Mouse (Mus musculus): ENCODE measurements around the gene Gm20388.

DNA sequence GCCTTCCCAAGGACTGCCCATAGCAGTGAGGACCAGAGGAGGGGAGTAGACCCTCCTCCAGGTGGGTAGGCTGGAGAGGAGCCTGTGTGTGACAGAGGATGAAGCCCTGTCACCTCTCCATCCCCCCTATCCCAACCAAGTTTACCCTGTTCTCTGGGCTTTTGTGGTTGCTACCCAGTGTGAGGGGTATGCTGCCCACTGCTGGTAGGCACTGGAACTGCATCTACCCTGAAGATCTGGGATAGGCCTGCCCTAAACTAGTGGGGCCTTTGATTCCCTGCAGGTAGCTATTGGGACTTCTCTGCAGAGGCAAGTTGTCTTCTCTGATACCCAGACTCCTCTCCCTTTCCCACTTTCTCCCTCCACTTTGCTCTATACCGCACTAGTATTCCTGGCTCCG is 2348.7 kb downstream of the Gm20388 start:
- TF ChIP-seq POLR2A (IDR thresholded peaks at IDR 0.05; ENCODE audit: low read depth, low read length) (no peak), CTCF (conservative IDR thresholded peaks at IDR 0.05; ENCODE audit: insufficient read depth, insufficient read length, low read depth, low read length) (peak; percentile 98)

All from kidney, adult 2 months (tissue).